Mouse (Mus musculus): ENCODE measurements at regions not wholly inside any gene's neighbourhood (a gene's known extent, or its start where the extent isn't known, plus 50 kb on each side); places are given as distances from the start of the nearest gene placed in this dataset.

DNA sequence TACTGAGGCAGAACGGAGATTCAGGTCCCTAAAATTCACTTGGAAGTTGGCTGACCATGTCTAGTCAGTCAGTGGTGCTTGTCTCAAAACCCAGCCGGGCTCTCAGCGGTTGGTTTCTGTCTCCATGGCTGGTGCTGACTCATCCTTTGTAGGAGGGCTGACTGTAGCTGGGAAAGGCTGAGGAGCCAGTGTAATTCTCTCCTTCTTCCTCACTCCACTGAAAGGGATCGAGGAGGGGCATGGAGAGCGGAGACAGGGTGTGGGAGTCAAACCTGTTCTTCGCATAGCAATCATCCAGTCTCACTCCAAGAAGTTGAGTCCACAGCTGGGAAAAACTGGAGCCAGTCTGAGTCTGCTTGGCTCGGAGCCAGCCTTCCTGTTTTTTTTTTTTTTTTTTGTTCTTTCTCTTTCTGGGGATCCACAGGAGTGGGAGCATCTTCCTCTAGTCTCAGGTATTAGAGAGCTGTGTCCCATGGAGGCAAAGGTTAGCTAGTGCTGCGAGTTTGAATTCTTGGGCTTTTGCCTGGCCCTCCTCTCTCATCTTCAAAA is 80.4 kb upstream of the Calcoco1 start:
- Histone ChIP-seq H3K4me3 (ENCODE audit: low read depth, low read length) (no peak overlapping the region), H3K27me3 (ENCODE audit: control insufficient read depth, insufficient read depth, low read length) (no peaks in the 10 kb centered on the region), H3K4me1 (replicated peaks; ENCODE audit: control insufficient read depth, insufficient read depth, low read length) (no peaks in the 10 kb centered on the region), H3K4me2 (ENCODE audit: low read depth, low read length, severe bottlenecking) (no peak overlapping the region), H3K27ac (ENCODE audit: low read depth, low read length) (no peak overlapping the region), H3K9me3 (ENCODE audit: control insufficient read depth, low read length) (no peaks in the 10 kb centered on the region), H3K9ac (ENCODE audit: low read length) (no peak overlapping the region), H3K36me3 (ENCODE audit: control insufficient read depth, insufficient read depth, low read length) (no peaks in the 10 kb centered on the region)
- DNase-seq (ENCODE audit: low spot score): no peak
- ATAC-seq (replicated peaks; ENCODE audit: low FRiP score): no peak
- WGBS: 74% methylated on average over 8 of the region's 8 CpGs

- no peak overlapping the region for H3K4me2 ChIP-seq (ENCODE audit: low read depth, low read length, severe bottlenecking)
- no peaks in the 10 kb centered on the region for H3K27me3 ChIP-seq (ENCODE audit: control insufficient read depth, insufficient read depth, low read length)
- DNase-seq (ENCODE audit: low spot score) (no peak), ATAC-seq (replicated peaks; ENCODE audit: low FRiP score) (no peak)
- H3K36me3 ChIP-seq (ENCODE audit: control insufficient read depth, insufficient read depth, low read length): no peaks in the 10 kb centered on the region
- no peak overlapping the region for H3K27ac ChIP-seq (ENCODE audit: low read depth, low read length)
- H3K9me3 ChIP-seq (ENCODE audit: control insufficient read depth, low read length): no peaks in the 10 kb centered on the region
- no peak overlapping the region for H3K9ac ChIP-seq (ENCODE audit: low read length)
- H3K4me3 ChIP-seq (ENCODE audit: low read depth, low read length): no peak overlapping the region
- 58% methylated on average over 3 of the region's 3 CpGs for WGBS
- no peaks in the 10 kb centered on the region for H3K4me1 ChIP-seq (replicated peaks; ENCODE audit: control insufficient read depth, insufficient read depth, low read length)
These were observed 85.4 kb upstream of the Calcoco1 start for GRCm38 (mm10) chr15:102807353-102807752.

DNA sequence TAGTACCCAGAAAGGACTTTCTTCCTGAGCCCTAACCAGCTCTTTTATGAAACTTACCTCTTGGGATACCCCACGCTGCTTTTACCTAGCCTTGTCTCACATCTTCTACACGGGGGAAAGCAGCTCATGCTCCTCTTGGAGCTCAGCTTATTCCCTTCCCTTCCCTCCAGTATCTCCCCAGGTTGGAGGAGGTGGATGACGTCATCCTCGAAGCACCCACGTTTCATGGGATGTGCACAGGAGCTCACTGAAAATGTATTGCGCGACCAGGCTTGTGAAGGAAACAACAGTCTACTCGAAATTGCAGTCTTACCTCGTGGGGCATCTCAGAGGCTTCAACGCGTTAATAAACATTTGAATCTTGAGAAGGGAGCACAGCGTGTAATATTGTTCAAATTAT is 97.2 kb upstream of the Calcoco1 start:
- Histone ChIP-seq H3K4me2 (ENCODE audit: low read depth, low read length, severe bottlenecking) (no peak overlapping the region), H3K27me3 (ENCODE audit: control insufficient read depth, insufficient read depth, low read length) (no peaks in the 10 kb centered on the region), H3K9ac (ENCODE audit: low read length) (no peak overlapping the region), H3K36me3 (ENCODE audit: control insufficient read depth, insufficient read depth, low read length) (no peaks in the 10 kb centered on the region), H3K4me3 (ENCODE audit: low read depth, low read length) (no peak overlapping the region), H3K9me3 (ENCODE audit: control insufficient read depth, low read length) (no peaks in the 10 kb centered on the region), H3K27ac (ENCODE audit: low read depth, low read length) (no peak overlapping the region), H3K4me1 (replicated peaks; ENCODE audit: control insufficient read depth, insufficient read depth, low read length) (no peaks in the 10 kb centered on the region)
- 78% methylated on average over 12 of the region's 12 CpGs for WGBS
- DNase-seq (ENCODE audit: low spot score) (no peak), ATAC-seq (replicated peaks; ENCODE audit: low FRiP score) (no peak)

- H3K9ac ChIP-seq (ENCODE audit: low read length): no peak overlapping the region
- no peaks in the 10 kb centered on the region for H3K36me3 ChIP-seq (ENCODE audit: control insufficient read depth, insufficient read depth, low read length)
- H3K27me3 ChIP-seq (ENCODE audit: control insufficient read depth, insufficient read depth, low read length): no peaks in the 10 kb centered on the region
- 81% methylated on average over 5 of the region's 5 CpGs for WGBS
- H3K9me3 ChIP-seq (ENCODE audit: control insufficient read depth, low read length): no peaks in the 10 kb centered on the region
- no peak for ATAC-seq (replicated peaks; ENCODE audit: low FRiP score)
- H3K4me1 ChIP-seq (replicated peaks; ENCODE audit: control insufficient read depth, insufficient read depth, low read length): no peaks in the 10 kb centered on the region
- H3K27ac ChIP-seq (ENCODE audit: low read depth, low read length): no peak overlapping the region
- H3K4me2 ChIP-seq (ENCODE audit: low read depth, low read length, severe bottlenecking): no peak overlapping the region
- H3K4me3 ChIP-seq (ENCODE audit: low read depth, low read length): no peak overlapping the region
- DNase-seq (ENCODE audit: low spot score): no peak
These were observed 81.2 kb upstream of the Hoxc13 start for GRCm38 (mm10) chr15:102839688-102840087.

GRCm38 (mm10) chr15:102862374-102862773 is 58.5 kb upstream of the Hoxc13 start:
- no peaks in the 10 kb centered on the region for H3K9me3 ChIP-seq (ENCODE audit: control insufficient read depth, low read length)
- no peak for DNase-seq (ENCODE audit: low spot score)
- H3K9ac ChIP-seq (ENCODE audit: low read length): no peak overlapping the region
- no peak overlapping the region for H3K27ac ChIP-seq (ENCODE audit: low read depth, low read length)
- H3K4me3 ChIP-seq (ENCODE audit: low read depth, low read length): no peak overlapping the region
- no peaks in the 10 kb centered on the region for H3K36me3 ChIP-seq (ENCODE audit: control insufficient read depth, insufficient read depth, low read length)
- ATAC-seq (replicated peaks; ENCODE audit: low FRiP score): no peak
- 84% methylated on average over 6 of the region's 6 CpGs for whole genome bisulfite sequencing
- no peaks in the 10 kb centered on the region for H3K4me1 ChIP-seq (replicated peaks; ENCODE audit: control insufficient read depth, insufficient read depth, low read length)
- no peaks in the 10 kb centered on the region; the same call in 1 of the 2 replicates for H3K27me3 ChIP-seq (ENCODE audit: control insufficient read depth, insufficient read depth, low read length)
- no peak overlapping the region for H3K4me2 ChIP-seq (ENCODE audit: low read depth, low read length, severe bottlenecking)

- no peaks in the 10 kb centered on the region for H3K4me1 ChIP-seq (replicated peaks; ENCODE audit: control insufficient read depth, insufficient read depth, low read length)
- no peak overlapping the region for H3K9ac ChIP-seq (ENCODE audit: low read length)
- no peaks in the 10 kb centered on the region for H3K9me3 ChIP-seq (ENCODE audit: control insufficient read depth, low read length)
- DNase-seq (ENCODE audit: low spot score) (no peak), ATAC-seq (replicated peaks; ENCODE audit: low FRiP score) (no peak)
- H3K4me3 ChIP-seq (ENCODE audit: low read depth, low read length): no peak overlapping the region
- H3K4me2 ChIP-seq (ENCODE audit: low read depth, low read length, severe bottlenecking): no peak overlapping the region
- H3K36me3 ChIP-seq (ENCODE audit: control insufficient read depth, insufficient read depth, low read length): no peaks in the 10 kb centered on the region
- no peaks in the 10 kb centered on the region; the same call in 1 of the 2 replicates for H3K27me3 ChIP-seq (ENCODE audit: control insufficient read depth, insufficient read depth, low read length)
- H3K27ac ChIP-seq (ENCODE audit: low read depth, low read length): no peak overlapping the region
- WGBS: 86% methylated on average over 3 of the region's 3 CpGs
These were observed 54.1 kb upstream of the Hoxc13 start for GRCm38 (mm10) chr15:102866788-102867187.

All from forebrain, embryonic 11.5 days (tissue).